Mouse (Mus musculus) stomach, postnatal 0 days (tissue): ENCODE measurements around the gene Scrn3.
A peak's percentile ranks its signal among the peaks of the same experiment; 100 is the strongest.

Experiments used
- CTCF ChIP-seq: IDR thresholded peaks from 2 replicates; pipeline ENCODE4 v1.5.1; 2016; ENCODE audit warnings: antibody characterized with exemption, low read depth, mild to moderate bottlenecking, moderate library complexity
- EP300 ChIP-seq: optimal IDR thresholded peaks from 2 replicates; pipeline ENCODE3; 2016; ENCODE audit warnings: antibody characterized with exemption

- TF ChIP-seq CTCF, result peak; percentile 54
- no peak for TF ChIP-seq EP300
Observed at GRCm38 (mm10) chr2:73266011-73266410, 46.4 kb upstream of the Scrn3 start.
